Mouse (Mus musculus) cerebellum, adult 2 months (tissue): ENCODE data around the gene Ndufa5.

Source experiments
- CTCF ChIP-seq: fragments of 200-500 bp; IDR thresholded peaks from 2 replicates; pipeline ENCODE4 v1.5.1; 2011; ENCODE audit warnings: low read depth, mild to moderate bottlenecking, control low read depth, low read length, moderate library complexity, borderline replicate concordance; ENCODE audit not compliant: insufficient read depth
- POLR2A ChIP-seq: fragments of 200-500 bp; IDR thresholded peaks from 2 replicates; pipeline ENCODE4 v1.6.1; 2011; ENCODE audit warnings: low read length, control low read depth, borderline replicate concordance; ENCODE audit not compliant: insufficient read depth

DNA sequence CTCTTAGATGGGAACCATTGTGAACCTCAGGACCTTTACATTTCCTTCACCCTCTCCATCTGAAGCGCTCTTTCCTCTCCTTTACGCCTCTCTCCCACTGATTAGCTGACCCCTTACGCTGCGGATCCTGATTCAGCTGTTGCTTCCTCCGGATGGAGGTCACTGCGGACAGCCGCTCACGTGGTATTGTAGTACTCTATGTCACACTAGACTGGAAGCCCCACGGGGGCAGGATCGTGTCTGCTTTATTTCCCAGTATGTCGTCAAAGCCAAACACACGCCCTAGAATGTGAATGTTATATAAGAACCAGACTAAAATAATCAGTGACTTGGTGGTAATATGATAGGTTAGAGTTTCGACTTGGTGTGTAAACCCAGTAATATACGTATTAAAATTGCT lies 44.6 kb upstream of the Ndufa5 start:
- TF ChIP-seq CTCF (no peak), POLR2A (no peak)
